Mouse (Mus musculus): ENCODE data around the gene Hist1h2be.
"Not testable (repeated sequence)": the region's sequence is repeated elsewhere in the genome, so short reads cannot be mapped to it uniquely, and the experiment has no call there.

The Hist1h2be gene

GRCm38 (mm10) chr13:23591886-23592285, 29.0 kb downstream of the Hist1h2be start:
- not testable (repeated sequence) for DNase-seq (ENCODE audit: low read depth)

- DNase-seq (ENCODE audit: low read depth), result no peak
Observed at GRCm38 (mm10) chr13:23591206-23591605, 29.7 kb downstream of the Hist1h2be start.

GRCm38 (mm10) chr13:23586940-23587225, 34.0 kb downstream of the Hist1h2be start:
- DNase-seq (ENCODE audit: low read depth), result no peak

- no peak for DNase-seq (ENCODE audit: low read depth)
Observed at GRCm38 (mm10) chr13:23586099-23586939, 34.6 kb downstream of the Hist1h2be start.

GRCm38 (mm10) chr13:23585442-23586098, 35.4 kb downstream of the Hist1h2be start:
- peak; percentile 90 for DNase-seq (ENCODE audit: low read depth)

- no peak for DNase-seq (ENCODE audit: low read depth)
Observed at GRCm38 (mm10) chr13:23585029-23585441, 35.9 kb downstream of the Hist1h2be start.

- no peak for DNase-seq (ENCODE audit: low read depth)
Observed at GRCm38 (mm10) chr13:23584331-23584730, 36.6 kb downstream of the Hist1h2be start.

GRCm38 (mm10) chr13:23583387-23584068, 37.4 kb downstream of the Hist1h2be start:
- no peak for DNase-seq (ENCODE audit: low read depth)

- no peak for DNase-seq (ENCODE audit: low read depth)
Observed at GRCm38 (mm10) chr13:23582219-23583056, 38.5 kb downstream of the Hist1h2be start.

- DNase-seq (ENCODE audit: low read depth), result peak; percentile 96
Observed at GRCm38 (mm10) chr13:23581408-23582218, 39.3 kb downstream of the Hist1h2be start, which contains the start of gene Hist1h4d. TSS of gene Hist1h4d (plus strand) at chr13:23581598.

GRCm38 (mm10) chr13:23577835-23578234, 43.1 kb downstream of the Hist1h2be start:
- no peak for DNase-seq (ENCODE audit: low read depth)

GRCm38 (mm10) chr13:23576906-23577639, 43.9 kb downstream of the Hist1h2be start:
- no peak for DNase-seq (ENCODE audit: low read depth)

- no peak for DNase-seq (ENCODE audit: low read depth)
Observed at GRCm38 (mm10) chr13:23576351-23576881, 44.5 kb downstream of the Hist1h2be start.

GRCm38 (mm10) chr13:23575864-23576313, 45.0 kb downstream of the Hist1h2be start:
- not testable (repeated sequence) for DNase-seq (ENCODE audit: low read depth)

- no peak for DNase-seq (ENCODE audit: low read depth)
Observed at GRCm38 (mm10) chr13:23575271-23575851, 45.6 kb downstream of the Hist1h2be start, which contains the start of gene Hist1h3d. TSS of gene Hist1h3d (plus strand) at chr13:23575763.

- not testable (repeated sequence) for DNase-seq (ENCODE audit: low read depth)
Observed at GRCm38 (mm10) chr13:23574546-23575170, 46.3 kb downstream of the Hist1h2be start.

GRCm38 (mm10) chr13:23573898-23574524, 46.9 kb downstream of the Hist1h2be start, which contains the start of the genes Hist1h2bf and Hist1h2ad:
TSS of gene Hist1h2bf (minus strand) at chr13:23574196.
TSS of gene Hist1h2ad (plus strand) at chr13:23574381.
- peak; percentile 95 for DNase-seq (ENCODE audit: low read depth)
